Mouse (Mus musculus): ENCODE results near the gene Gm49355.

The Gm49355 gene

GRCm38 (mm10) chr14:12343451-12343941 lies 59.7 kb downstream of the Gm49355 start:
- DNase-seq: no peak

DNA sequence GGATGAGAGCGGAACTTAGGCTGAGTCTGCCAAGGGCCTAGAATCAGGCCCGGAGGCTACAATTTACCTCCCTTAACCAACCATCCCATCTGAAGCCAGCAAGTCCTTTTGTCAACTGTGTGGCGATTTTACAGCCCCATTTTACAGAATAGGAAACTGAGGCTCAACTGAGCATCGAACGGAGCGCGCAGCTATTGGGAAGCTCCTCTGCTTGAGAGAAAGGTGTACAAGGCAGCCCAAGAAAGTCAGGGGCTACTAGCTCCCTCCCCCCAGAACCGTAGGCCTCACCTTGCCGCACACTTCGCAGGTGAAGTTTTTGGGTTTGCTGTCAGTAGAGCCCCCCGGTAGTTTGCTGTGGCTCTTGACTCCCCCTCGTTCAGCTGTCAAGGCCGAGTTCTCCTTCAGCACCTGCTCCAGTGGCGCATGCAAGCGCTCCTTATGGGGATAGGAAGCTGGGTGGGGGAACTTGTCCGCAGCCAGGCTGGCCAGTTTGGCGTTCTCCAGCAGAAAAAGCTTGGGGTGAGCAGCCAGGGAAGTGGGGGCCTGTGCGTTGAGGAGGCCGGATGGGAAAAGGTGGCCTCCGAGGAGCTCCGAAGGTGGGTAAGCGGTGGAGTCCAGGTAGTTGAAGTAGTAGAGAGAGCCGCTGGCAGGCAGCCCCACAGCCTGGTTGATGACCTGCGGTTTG lies 60.4 kb downstream of the Gm49355 start:
- no peak for DNase-seq

GRCm38 (mm10) chr14:12344746-12345240 lies 61.0 kb downstream of the Gm49355 start:
- DNase-seq: no peak

GRCm38 (mm10) chr14:12345241-12345921 lies 61.6 kb downstream of the Gm49355 start:
- DNase-seq: no peak

DNA sequence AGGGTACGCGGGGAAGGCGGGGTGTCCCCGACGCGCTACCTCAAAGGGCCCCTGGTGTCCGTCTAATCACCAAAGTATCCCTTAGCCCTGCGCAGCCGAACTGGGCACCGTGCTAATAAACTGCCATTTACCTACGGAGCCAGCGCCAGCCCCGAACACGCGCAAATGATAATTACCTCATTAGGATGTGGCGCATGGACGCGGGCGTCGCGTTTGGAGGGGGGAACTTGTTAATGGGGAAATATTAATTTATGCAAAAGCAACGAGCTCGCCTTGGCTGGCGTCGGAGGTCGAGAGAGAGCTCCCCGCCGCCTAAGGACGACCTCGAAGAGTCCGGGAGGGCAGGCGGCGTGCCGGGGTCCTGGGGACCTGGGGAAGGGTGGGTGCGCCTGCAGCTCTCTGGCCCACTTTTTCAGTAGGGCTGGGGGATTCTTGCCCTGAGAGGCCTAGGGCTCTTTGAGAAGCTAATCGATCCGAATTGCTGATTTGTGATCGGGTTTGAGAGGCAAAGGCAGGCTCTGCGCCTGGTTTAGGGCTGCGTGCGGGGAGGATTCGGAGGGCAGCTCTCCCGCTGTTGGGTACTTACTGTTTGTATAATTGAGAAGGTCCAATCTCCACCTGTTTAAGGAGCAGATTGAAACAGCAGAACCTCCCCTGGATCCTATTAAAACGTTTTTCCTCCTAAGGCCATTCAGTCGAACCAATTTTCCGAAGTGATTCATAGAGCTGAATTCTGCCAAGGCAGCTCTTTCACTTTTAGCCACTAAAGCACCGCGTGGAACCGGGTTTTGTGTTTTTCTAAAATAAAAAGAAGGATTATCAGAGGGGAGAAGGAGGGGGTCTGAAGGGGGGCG lies 62.5 kb downstream of the Gm49355 start:
- DNase-seq: no peak

DNA sequence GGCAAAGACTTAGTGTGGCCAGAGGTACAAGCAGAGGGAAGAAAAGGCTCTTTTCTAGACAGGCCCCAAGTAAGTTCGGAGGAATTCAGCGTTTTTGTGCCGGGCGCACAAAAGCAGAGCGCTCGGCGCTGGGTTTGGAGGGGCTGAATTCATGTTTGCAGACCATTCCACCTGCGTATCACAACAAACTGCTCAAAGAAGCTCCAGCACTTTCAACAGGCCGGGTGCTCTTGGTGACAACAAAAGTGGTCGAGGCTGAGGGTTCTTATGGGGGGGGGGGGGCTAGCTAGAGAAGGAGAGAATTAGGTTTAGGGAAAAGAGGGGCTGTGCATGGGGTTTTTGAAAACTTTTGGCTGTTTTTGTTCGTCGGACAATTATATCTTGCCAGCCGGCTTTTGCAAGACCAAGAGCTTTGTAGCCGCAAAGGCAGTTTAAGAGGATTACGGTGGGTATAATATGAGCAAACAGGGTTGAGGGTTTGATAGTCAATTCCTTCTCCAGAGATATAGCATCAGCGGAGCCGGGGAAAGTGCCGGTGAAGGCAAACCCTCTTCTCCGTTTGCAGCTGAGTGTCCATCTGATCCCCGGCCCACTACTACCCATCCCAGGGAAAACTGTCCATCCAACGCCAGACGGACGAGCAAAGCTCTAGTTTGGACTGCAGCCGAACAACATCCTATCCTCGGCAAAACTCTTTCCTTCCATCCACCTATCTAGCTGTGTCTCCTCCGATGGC lies 63.3 kb downstream of the Gm49355 start:
- no peak for DNase-seq

- DNase-seq: no peak
Measured at GRCm38 (mm10) chr14:12348089-12348488, 64.3 kb downstream of the Gm49355 start, which contains the start of gene Fezf2. Gene Fezf2, minus strand, starts transcription at chr14:12348189.

- no peak for DNase-seq
Measured at GRCm38 (mm10) chr14:12349334-12350090, 65.7 kb downstream of the Gm49355 start.

DNA sequence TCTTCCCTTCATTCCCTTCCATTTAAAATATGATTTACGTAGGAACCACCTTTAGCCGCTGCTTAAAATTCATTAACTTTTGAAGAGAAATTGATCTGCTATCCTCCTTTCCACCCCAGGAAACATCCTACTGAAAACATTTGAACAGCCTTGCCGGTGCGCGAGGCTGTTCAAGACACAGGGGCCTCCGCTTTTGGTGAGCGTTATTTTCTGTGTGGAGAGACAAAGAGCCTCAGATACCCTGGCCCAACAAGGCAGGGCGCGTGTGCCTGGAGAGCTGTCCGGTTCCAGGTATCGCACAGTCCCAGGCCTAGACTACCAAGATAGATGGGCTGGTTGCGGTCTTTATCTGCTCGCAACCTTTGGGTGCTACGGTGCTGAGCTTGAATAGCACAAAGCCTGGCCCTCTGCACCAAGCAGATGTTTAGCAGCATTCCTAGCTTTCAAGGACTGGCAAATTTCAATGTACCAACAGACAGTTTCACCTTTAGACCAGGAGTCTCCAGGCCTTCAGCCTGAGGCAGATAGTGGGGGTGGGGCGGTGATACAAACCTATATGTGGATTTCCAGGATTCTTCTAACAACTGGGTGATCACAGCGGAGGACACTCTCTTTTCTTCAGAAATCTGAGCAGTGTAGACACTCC lies 66.6 kb downstream of the Gm49355 start:
- DNase-seq: no peak

Data from lung, adult 18-20 months (tissue).